Mouse (Mus musculus): Measurements from ENCODE around the gene Ripk3.

DNA sequence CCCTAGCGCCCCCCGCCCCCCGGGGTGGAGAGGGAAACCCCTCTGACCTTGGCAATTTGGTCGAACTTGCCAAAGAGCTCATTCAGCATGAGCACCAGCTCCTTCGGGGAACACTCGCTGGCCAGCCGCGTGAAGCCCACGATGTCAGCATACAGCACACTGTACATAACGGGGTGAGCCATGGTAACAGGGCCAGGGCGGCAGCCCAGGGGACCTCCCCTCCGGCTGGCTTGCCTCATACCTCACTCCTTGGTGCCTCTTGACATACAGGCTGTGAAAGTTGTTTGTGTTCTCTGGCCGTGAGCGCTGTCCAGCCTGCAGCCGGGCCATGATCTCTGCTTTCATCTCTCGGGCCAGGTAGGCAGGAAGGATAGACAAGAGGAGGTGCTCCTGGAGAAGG lies 9.0 kb downstream of the Ripk3 start:
- TF ChIP-seq CTCF (IDR thresholded peaks at IDR 0.05; ENCODE audit: low read depth): no peak
- TF ChIP-seq EP300 (optimal IDR thresholded peaks at IDR 0.05): no peak

Measured in stomach, postnatal 0 days (tissue).